Mouse (Mus musculus): ENCODE measurements around the gene Znfx1. TPM values are rescaled to one million over a fixed set of nuclear protein-coding genes. Genes with fewer than 3 reads are reported as not detected.
A peak's percentile ranks its signal among the peaks of the same experiment; 100 is the strongest.

Gene Znfx1
- polyA plus RNA-seq, 1 experiment from 2014 or later: 13.1 TPM

DNA sequence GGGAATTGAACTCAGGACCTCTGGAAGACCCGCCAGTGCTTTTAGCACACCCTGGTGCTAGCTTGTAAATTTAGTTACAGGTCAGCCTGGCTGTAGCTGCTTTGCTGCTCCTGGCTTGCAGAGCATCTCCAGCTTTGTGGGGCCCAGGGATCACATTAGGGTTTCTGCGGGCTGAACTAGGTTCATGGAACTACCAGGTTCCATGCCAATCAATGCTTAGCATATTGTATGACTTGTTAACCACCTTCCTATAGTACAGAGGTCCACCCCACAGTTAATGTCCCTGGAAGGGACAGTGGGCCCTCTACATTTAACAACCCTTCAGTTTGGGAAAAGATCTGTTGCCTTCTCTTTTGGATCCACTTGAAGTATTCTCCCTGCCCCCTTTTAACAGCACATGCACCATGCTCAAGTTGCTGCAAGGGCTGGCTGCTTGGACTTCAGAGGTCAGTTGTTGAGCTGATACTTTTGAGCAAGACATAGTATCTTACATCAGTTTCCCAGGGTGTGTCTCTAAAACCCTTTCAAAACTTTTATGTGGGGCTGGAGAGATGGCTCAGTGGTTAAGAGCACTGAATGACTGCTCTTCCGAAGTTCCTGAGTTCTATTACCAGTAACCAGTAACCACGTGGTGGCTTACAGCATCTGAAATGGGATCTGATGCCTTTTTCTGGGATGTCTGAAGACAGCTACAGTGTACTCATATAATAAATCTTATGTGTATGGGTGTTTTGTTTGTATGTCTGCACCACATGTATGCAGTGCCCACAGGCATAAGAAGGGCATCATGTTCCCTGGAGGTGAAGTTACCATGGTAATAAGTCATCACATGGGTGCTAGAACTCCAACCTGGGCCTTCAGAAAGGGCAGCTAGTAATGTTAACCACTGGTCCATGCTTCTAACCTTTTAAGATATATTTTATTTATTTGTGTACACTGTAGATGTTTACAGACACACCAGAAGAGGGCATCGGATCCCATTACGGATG, 4.0 kb upstream of the Znfx1 start:
- H3K4me2 ChIP-seq (replicated peaks; ENCODE audit: low read depth): no peak overlapping the region
- no peak overlapping the region for H3K4me3 ChIP-seq (ENCODE audit: low read depth, low read length)
- no peak overlapping the region for H3K27ac ChIP-seq (ENCODE audit: low read depth, low read length)
- no peak for ATAC-seq
- H3K9me3 ChIP-seq (ENCODE audit: control insufficient read depth): no peaks in the 10 kb centered on the region
- peaks cover 3% of the 10 kb centered on the region; the same call in 1 of the 2 replicates for H3K4me1 ChIP-seq (replicated peaks; ENCODE audit: control insufficient read depth, insufficient read depth, low read length)
- H3K27me3 ChIP-seq (replicated peaks; ENCODE audit: control insufficient read depth, insufficient read depth, low read length): no peaks in the 10 kb centered on the region
- no peak for TF ChIP-seq CTCF (IDR thresholded peaks at IDR 0.05; ENCODE audit: low read depth)
- 28% methylated on average over 6 of the region's 6 CpGs for WGBS
- no peak overlapping the region for H3K9ac ChIP-seq (ENCODE audit: low read depth, low read length)
- H3K36me3 ChIP-seq (ENCODE audit: control insufficient read depth, insufficient read depth): peaks cover 18% of the 10 kb centered on the region

DNA sequence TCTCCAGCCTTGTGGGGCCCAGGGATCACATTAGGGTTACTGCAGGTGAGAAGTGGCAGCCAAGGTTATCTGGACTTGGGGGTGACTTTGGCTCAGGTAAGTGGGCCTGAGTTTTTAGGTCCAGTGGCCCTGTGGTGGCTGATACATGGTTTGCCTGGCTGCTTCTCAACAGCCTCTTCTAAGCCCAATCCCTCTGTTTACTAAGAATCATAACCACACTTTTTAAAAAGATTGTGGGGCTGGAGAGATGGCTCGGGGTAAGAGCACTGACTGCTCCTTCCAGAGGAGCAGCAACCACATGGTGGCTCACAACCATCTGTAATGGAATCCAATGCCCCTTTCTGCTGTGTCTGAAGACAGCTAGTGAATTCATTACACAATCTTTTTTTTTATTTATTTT, 3.2 kb upstream of the Znfx1 start:
- H3K36me3 ChIP-seq (ENCODE audit: control insufficient read depth, insufficient read depth): peaks cover 18% of the 10 kb centered on the region
- TF ChIP-seq CTCF (IDR thresholded peaks at IDR 0.05; ENCODE audit: low read depth): no peak
- H3K4me3 ChIP-seq (ENCODE audit: low read depth, low read length): no peak overlapping the region
- whole genome bisulfite sequencing: 39% methylated on average over 1 of the region's 1 CpGs
- H3K4me1 ChIP-seq (replicated peaks; ENCODE audit: control insufficient read depth, insufficient read depth, low read length): 0 out of 2 replicates have a peak, but pooled peaks cover 3% of the 10 kb centered on the region
- H3K27ac ChIP-seq (ENCODE audit: low read depth, low read length): no peak overlapping the region
- H3K9me3 ChIP-seq (ENCODE audit: control insufficient read depth): no peaks in the 10 kb centered on the region
- no peak overlapping the region for H3K9ac ChIP-seq (ENCODE audit: low read depth, low read length)
- H3K4me2 ChIP-seq (replicated peaks; ENCODE audit: low read depth): no peak overlapping the region
- H3K27me3 ChIP-seq (replicated peaks; ENCODE audit: control insufficient read depth, insufficient read depth, low read length): no peaks in the 10 kb centered on the region
- no peak for ATAC-seq

DNA sequence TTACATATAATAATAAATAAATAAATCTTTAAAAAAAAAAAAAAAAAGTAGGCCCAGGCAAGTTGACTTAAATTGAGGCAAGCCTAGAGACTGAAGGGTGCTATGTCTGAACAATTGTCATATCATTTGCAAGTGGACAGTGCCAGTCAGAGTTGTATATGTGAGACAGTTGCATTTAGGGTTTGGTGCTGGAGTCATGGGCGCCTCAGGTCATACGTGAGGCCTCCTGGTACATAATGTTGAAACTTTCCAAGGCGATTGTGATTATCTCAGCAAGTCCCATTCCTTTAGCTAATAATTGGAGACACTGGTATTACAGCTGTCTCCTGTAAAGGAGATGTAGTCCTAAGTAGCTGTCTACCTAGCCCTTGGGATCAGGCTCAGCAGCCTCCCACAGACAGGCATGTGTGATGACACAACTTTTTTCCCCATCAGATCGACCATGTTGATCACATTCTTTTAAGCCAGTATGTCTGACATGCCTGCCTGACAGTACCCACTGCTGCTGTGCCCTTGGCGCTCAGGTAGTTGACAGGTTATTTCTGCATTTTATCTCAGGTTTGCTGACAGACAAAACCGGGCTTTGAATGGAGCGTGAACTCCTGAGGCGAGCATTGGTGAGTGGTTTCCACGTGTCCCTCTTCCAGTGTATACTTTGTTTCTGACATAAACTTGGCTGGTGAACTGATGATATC, 1.9 kb upstream of the Znfx1 start:
- 12% methylated on average over 9 of the region's 9 CpGs for WGBS
- H3K27ac ChIP-seq (ENCODE audit: low read depth, low read length): 0 out of 2 replicates have a peak overlapping the region, but pooled peaks have one; percentile 46
- H3K9me3 ChIP-seq (ENCODE audit: control insufficient read depth): no peaks in the 10 kb centered on the region
- no peak for TF ChIP-seq CTCF (IDR thresholded peaks at IDR 0.05; ENCODE audit: low read depth)
- H3K27me3 ChIP-seq (replicated peaks; ENCODE audit: control insufficient read depth, insufficient read depth, low read length): no peaks in the 10 kb centered on the region
- no peak for ATAC-seq
- H3K36me3 ChIP-seq (ENCODE audit: control insufficient read depth, insufficient read depth): peaks cover 18% of the 10 kb centered on the region
- no peak overlapping the region for H3K9ac ChIP-seq (ENCODE audit: low read depth, low read length)
- H3K4me1 ChIP-seq (replicated peaks; ENCODE audit: control insufficient read depth, insufficient read depth, low read length): 0 out of 2 replicates have a peak, but pooled peaks cover 3% of the 10 kb centered on the region
- H3K4me3 ChIP-seq (ENCODE audit: low read depth, low read length): peak overlapping the region; percentile 75; the same call in 1 of the 2 replicates
- peak overlapping the region; percentile 81 for H3K4me2 ChIP-seq (replicated peaks; ENCODE audit: low read depth)

DNA sequence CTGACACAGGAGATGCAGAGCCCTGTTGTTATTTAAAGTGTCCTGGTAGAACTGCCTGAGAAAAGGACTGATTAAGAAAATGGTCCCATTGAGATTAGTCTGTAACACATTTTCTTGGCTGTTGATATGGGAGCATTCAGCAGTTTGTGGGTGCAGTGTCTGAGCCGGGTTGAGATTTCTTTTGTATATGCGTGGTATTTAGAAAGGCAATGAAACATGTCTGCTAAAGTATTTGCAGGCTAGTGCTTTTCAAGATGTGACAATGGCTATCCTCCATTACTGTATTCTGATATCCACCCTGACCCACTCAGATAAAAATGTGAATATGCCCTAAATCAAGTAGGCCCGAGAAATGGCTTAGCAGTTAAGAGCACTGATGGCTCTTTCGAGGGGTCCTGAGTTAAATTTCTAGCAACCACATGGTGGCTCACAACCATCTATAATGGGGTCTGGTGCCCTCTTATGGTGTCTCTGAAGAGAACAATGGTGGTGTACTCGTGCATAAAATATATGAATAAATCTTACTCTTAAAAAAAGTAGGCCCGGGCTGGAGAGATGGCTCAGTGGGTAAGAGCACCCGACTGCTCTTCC, 1.2 kb upstream of the Znfx1 start:
- no peak overlapping the region for H3K27ac ChIP-seq (ENCODE audit: low read depth, low read length)
- under 1% methylated on average over 7 of the region's 7 CpGs for WGBS
- ATAC-seq: no peak
- no peaks in the 10 kb centered on the region for H3K9me3 ChIP-seq (ENCODE audit: control insufficient read depth)
- H3K4me2 ChIP-seq (replicated peaks; ENCODE audit: low read depth): peak overlapping the region; percentile 81
- peaks cover 18% of the 10 kb centered on the region for H3K36me3 ChIP-seq (ENCODE audit: control insufficient read depth, insufficient read depth)
- peak overlapping the region; percentile 75 for H3K4me3 ChIP-seq (ENCODE audit: low read depth, low read length)
- 0 out of 2 replicates have a peak, but pooled peaks cover 3% of the 10 kb centered on the region for H3K4me1 ChIP-seq (replicated peaks; ENCODE audit: control insufficient read depth, insufficient read depth, low read length)
- H3K27me3 ChIP-seq (replicated peaks; ENCODE audit: control insufficient read depth, insufficient read depth, low read length): no peaks in the 10 kb centered on the region
- H3K9ac ChIP-seq (ENCODE audit: low read depth, low read length): peak overlapping the region; percentile 70
- peak; percentile 43 for TF ChIP-seq CTCF (IDR thresholded peaks at IDR 0.05; ENCODE audit: low read depth)

DNA sequence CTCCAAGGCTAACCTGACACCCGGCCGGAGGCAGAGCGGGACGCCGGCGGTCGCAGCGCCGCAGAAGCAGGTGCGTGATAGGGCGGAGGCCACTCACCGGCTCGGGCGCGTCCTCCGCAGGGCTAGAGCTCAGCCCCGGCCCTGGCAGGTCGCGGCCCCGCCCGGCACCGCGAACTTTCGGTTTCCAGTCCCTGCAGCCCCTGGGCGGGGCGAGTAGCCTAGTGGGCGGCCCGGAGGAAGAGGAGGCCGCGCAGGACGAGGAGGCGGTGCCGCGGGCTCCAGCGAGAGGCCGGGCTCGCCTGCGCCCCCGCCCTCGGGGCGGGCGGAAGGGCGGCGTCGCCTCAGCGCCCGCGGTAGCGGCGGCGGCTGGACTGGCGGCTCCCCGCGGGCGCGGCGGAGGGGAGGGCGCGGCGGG, 311 bp downstream of the Znfx1 start:
- Histone ChIP-seq H3K9ac (ENCODE audit: low read depth, low read length) (peak overlapping the region; percentile 70), H3K4me3 (ENCODE audit: low read depth, low read length) (peak overlapping the region; percentile 75), H3K4me1 (replicated peaks; ENCODE audit: control insufficient read depth, insufficient read depth, low read length) (0 out of 2 replicates have a peak, but pooled peaks cover 6% of the 10 kb centered on the region), H3K27me3 (replicated peaks; ENCODE audit: control insufficient read depth, insufficient read depth, low read length) (no peaks in the 10 kb centered on the region), H3K36me3 (ENCODE audit: control insufficient read depth, insufficient read depth) (peaks cover 22% of the 10 kb centered on the region), H3K27ac (ENCODE audit: low read depth, low read length) (peak overlapping the region; percentile 96), H3K4me2 (replicated peaks; ENCODE audit: low read depth) (peak overlapping the region; percentile 81), H3K9me3 (ENCODE audit: control insufficient read depth) (no peaks in the 10 kb centered on the region)
- TF ChIP-seq CTCF (IDR thresholded peaks at IDR 0.05; ENCODE audit: low read depth): no peak
- 0% methylated on average over 21 of the region's 60 CpGs for whole genome bisulfite sequencing
- ATAC-seq: peak; percentile 95

Data from intestine, postnatal 0 days (tissue).